Mouse (Mus musculus) gastrocnemius, postnatal 14 days (tissue): ENCODE measurements at regions not wholly inside any gene's neighbourhood (a gene's known extent, or its start where the extent isn't known, plus 50 kb on each side); places are given as distances from the start of the nearest gene placed in this dataset.

Experiments
- DNase-seq: peaks from one replicate; pipeline ENCODE4 v3.0.0; 2021; ENCODE audit warnings: mixed read lengths
- intact Hi-C: fragments of 180-260 bp; cut with DNase I; formaldehyde crosslinking; loops from one replicate; pipeline ENCODE4 v1.15.1; 2025; ENCODE audit warnings: low total_unique reads

DNA sequence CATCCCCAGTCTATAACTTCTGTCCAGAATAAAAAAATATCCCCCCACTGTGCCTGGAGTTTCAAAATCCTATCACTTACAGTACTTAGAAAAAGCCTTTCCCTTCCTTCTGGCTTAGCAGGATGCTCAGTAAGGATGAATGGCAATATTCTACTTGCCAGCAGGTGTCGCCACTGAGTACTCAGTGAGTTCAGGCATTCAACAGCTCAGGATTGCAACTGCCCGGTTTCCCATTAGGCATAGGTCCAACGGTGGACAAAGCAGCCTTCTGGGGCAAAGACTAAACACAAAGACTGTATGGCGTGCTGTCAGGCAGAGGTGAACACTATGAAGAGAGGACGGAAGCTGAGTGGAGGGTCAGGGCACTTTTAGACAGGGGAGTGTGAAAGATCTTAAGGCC, 224.3 kb upstream of the 4930535I16Rik start:
- intact Hi-C loops, result loop anchor here (5.0 kb wide), 1 partner anchor 530 kb away; no protein-coding TSS in a partner anchor
- peak; percentile 66 for DNase-seq

- intact Hi-C loops, result loop anchor here (5.0 kb wide), 1 partner anchor 178 kb away; no protein-coding TSS in a partner anchor
- no peak for DNase-seq
Observed at GRCm38 (mm10) chr4:124135165-124135470, 217.3 kb upstream of the 4930535I16Rik start.

- intact Hi-C loops, result loop anchor here (5.0 kb wide), 1 partner anchor 177 kb away; no protein-coding TSS in a partner anchor
- no peak for DNase-seq
Observed at GRCm38 (mm10) chr4:124134341-124135164, 216.7 kb upstream of the 4930535I16Rik start.

GRCm38 (mm10) chr4:124130946-124131345, 213.1 kb upstream of the 4930535I16Rik start:
- intact Hi-C loops, result no loop called here
- no peak for DNase-seq

DNA sequence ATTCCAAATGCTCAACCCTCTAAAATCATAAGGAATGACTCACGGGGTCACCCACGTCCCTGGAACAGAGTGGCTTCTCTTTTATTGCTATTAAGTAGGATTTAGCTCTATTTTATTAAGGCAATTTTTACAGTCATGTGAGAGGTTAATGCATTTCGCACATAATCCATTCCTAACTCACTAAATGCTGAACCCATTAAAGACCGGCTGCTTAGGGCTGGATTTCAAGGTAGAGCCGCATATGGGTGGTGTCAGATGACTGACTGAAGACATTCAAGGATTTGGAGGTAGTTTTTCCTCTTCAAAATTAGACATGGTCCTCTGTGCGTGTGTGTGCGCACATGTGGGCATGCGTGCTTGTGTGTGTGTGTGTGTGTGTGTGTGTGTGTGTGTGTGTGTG, 208.4 kb upstream of the 4930535I16Rik start:
- intact Hi-C loops, result no loop called here
- no peak for DNase-seq

GRCm38 (mm10) chr4:124120334-124120733, 202.5 kb upstream of the 4930535I16Rik start:
- no peak for DNase-seq

DNA sequence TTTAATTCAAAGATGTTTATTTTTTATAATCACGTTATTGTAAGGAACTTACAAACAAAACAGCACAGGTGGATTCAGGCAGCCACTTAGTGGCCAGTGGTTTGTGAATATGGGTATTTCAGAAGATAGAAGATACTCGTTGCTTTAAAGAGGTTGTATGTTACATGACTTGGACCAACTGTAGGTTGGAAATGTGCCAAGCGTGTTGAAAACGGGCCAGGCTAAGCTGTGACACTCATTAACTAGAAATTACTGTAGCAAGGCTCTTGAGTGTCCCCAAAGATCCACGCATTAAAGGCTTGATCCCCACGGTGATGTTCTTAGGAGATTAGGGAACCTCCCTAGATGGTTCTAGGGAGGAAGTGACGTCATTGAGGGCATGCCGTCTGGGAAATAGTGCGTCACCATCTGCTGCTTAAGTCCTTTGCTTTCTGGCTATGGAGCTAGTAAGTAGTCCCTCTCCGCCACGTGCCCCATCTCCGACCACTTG, 196.1 kb upstream of the 4930535I16Rik start:
- intact Hi-C loops, result no loop called here

More at GRCm38 (mm10) chr4:124120334-124120733, 202.5 kb upstream of the 4930535I16Rik start:
- intact Hi-C loops, result no loop called here

DNA sequence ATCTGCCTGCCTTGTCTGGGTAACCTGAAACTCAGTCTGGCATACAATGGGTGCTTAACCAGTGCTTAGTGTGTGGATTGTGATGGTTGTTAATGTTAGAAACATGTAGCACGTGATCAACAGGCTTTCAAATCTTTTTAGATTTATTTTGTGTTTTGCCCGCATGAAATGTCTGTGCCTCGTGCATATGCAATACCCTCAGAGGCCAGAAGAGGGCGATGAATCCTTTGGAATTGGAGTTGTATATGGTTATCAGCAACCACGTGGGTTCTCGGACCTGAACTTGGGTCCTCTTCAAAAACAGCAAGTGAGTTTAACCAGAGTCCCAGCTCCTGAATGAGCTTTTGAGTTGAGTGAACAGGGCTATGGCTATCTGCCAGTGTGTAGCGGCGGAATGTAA, 192.9 kb upstream of the 4930535I16Rik start:
- no peak for DNase-seq
- intact Hi-C loops, result no loop called here

More for the DNA sequence above, 196.1 kb upstream of the 4930535I16Rik start:
- DNase-seq, result no peak

DNA sequence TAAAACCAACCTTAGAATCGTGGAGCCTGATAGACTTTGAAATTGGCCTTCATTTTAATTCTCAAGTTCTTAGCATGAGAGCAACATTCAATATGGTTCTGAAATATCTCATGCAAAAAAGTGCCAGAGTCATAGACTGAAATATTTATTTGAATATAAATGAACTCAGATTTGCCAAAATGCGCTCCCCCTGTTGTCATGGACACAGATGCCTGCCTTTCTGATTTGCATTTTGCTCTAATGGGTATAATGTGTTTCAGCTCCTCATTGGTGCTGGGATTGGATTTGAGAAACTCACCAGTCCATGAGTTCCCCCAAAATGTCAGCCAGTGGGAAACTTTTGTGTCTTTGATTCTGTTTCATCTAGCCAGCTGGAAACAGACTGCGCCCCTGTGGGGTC, 191.5 kb upstream of the 4930535I16Rik start:
- DNase-seq, result no peak
- intact Hi-C loops, result no loop called here

DNA sequence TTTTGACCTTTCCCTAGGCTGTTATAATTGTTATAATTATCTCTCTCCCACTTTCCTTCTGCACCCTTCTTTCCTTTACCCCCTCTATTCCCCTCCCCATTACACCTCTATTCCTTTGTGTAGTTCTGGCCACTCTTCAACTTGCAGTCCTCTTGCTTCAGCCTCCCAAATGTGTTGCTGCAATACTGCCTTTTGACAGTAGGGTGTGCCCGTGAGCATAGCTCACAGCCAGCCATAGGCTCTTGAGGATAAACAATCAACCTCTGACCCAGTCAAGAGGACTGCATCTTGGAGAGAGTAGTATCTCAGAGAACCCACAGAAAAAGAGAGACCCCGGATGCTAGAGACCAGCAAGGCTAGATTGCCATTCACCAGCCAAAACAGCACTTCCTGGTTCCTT, 184.9 kb upstream of the 4930535I16Rik start:
- intact Hi-C loops, result no loop called here
- no peak for DNase-seq

GRCm38 (mm10) chr4:124086801-124087200, 169.0 kb upstream of the 4930535I16Rik start:
- no peak for DNase-seq
- intact Hi-C loops, result no loop called here

DNA sequence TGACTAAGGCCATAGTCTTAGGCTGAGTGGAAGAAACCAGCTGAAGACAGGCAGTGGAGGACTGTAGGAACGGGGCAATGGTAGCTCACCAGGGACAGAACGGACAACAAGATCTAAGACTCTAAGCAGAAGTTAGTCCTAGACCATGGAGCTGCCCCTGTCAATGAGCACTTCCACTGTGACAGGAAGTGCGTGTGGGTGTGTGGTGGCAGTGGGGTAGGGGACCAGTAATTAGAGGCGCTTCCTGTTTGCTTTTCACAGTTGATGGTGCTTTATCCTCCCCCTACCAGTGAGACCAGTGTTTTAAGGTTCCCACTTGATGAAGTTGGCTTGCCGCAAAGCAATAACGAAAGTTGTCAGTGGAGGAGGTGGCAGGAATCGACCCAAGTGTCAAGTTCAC, 168.4 kb upstream of the 4930535I16Rik start:
- intact Hi-C loops, result no loop called here
- no peak for DNase-seq

- intact Hi-C loops, result no loop called here
- no peak for DNase-seq
Observed at GRCm38 (mm10) chr4:124079603-124080002, 161.8 kb upstream of the 4930535I16Rik start.

DNA sequence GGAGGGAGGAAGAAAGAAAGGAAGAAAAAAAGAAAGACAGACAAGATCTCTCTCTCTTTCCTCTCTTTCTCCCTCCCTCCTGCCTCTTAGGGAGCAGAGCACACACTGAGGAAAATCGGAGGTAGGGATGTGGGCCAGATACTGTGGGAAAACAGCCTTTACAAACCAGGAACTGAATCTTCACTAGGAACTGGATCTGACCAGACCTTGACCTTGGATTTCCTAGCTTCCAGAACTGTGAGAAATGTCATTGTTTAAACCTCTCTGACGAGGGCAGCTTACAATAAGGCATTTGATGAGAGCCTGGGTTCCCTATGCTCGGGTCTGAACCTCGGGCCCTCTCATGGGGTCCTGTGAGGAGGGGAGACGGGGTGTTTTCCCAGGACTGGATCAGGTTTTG, 157.7 kb upstream of the 4930535I16Rik start:
- no peak for DNase-seq
- intact Hi-C loops, result no loop called here

DNA sequence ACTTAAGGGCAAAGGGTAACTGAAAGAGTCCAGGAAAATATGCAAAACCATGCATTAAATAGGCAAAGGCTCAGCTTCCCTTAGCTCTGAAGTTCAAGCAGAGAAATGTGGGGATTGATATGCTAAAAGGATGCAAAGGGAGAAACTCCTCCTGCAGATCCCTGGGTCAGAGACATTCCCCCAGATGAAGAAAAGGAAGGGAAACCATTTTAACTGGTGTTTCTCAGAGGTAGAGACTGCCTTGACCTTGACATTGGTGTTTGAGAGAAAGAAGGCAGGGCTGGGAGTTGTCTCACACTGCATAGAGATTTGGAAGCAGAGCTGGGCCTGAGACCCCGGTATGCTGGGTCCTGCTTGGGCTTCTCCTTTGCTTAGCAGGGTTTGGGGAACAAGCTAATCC, 155.8 kb upstream of the 4930535I16Rik start:
- intact Hi-C loops, result no loop called here
- no peak for DNase-seq

- DNase-seq, result no peak
- intact Hi-C loops, result no loop called here
Observed at GRCm38 (mm10) chr4:124064601-124065000, 146.8 kb upstream of the 4930535I16Rik start.

- intact Hi-C loops, result no loop called here
- DNase-seq, result no peak
Observed at GRCm38 (mm10) chr4:124063269-124064100, 145.7 kb upstream of the 4930535I16Rik start.

- DNase-seq, result no peak
- intact Hi-C loops, result no loop called here
Observed at GRCm38 (mm10) chr4:124057607-124058006, 139.8 kb upstream of the 4930535I16Rik start.

DNA sequence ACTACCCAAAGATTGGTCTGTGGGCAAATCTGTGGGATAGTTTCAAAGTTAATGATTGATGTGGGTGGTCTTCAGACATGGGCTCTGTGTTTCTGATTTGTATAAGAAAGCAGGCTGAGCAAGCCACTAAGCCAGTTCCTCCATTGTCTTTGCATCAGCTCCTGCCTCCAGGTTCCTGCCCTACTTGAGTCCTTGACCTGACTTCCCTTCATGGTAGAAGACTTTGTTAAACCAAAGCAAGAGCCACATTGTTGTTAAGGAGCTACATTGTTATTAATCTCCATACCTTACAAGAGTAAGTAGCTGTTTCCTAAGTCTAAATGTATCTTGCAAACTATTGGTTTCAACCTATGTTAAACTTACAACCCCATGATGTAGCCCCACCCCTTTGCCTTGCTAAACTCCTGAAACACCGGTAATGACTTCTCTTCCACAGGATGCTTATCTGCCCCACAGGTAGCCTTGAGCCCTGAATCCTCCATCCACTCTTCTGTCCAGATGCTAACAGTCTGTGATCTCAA, 136.5 kb upstream of the 4930535I16Rik start:
- intact Hi-C loops, result no loop called here
- DNase-seq, result no peak

- intact Hi-C loops, result no loop called here
- no peak for DNase-seq
Observed at GRCm38 (mm10) chr4:124053340-124054038, 135.7 kb upstream of the 4930535I16Rik start.
